Mouse (Mus musculus) thymus, postnatal 36 days (tissue): Measurements from ENCODE around the gene Olfm1.

Experiments used
- DNase-seq, 2 experiments: peaks; one replicate each; pipeline ENCODE4 v3.0.0; 2022; ENCODE audit warnings: mixed read lengths in 2 of 2

The Olfm1 gene

GRCm38 (mm10) chr2:28240920-28241319 lies 48.1 kb downstream of the Olfm1 start:
- no peak for DNase-seq

- no peak for DNase-seq
These were observed 48.9 kb downstream of the Olfm1 start for GRCm38 (mm10) chr2:28241520-28242221.

- no peak for DNase-seq
These were observed 49.4 kb downstream of the Olfm1 start for GRCm38 (mm10) chr2:28242222-28242543.

- DNase-seq = no peak
These were observed 52.0 kb downstream of the Olfm1 start for GRCm38 (mm10) chr2:28244667-28245395.

- DNase-seq = no peak
These were observed 53.4 kb downstream of the Olfm1 start for GRCm38 (mm10) chr2:28246110-28246653.

- DNase-seq = no peak
These were observed 54.3 kb downstream of the Olfm1 start for GRCm38 (mm10) chr2:28247098-28247497.

- DNase-seq = no peak
These were observed 59.8 kb downstream of the Olfm1 start for GRCm38 (mm10) chr2:28252554-28252953.

GRCm38 (mm10) chr2:28256029-28256428 lies 63.2 kb downstream of the Olfm1 start:
- DNase-seq = no peak

GRCm38 (mm10) chr2:28261438-28261837 lies 68.6 kb downstream of the Olfm1 start:
- DNase-seq = no peak

GRCm38 (mm10) chr2:28267776-28268275 lies 75.0 kb downstream of the Olfm1 start:
- no peak for DNase-seq

- no peak for DNase-seq
These were observed 77.8 kb downstream of the Olfm1 start for GRCm38 (mm10) chr2:28270561-28270960.

- no peak for DNase-seq
These were observed 79.6 kb downstream of the Olfm1 start for GRCm38 (mm10) chr2:28272218-28272965.

- no peak for DNase-seq
These were observed 81.2 kb downstream of the Olfm1 start for GRCm38 (mm10) chr2:28274006-28274405.

- no peak for DNase-seq
These were observed 82.6 kb downstream of the Olfm1 start for GRCm38 (mm10) chr2:28275345-28275744.

- peak; percentile 53 for DNase-seq
These were observed 85.4 kb downstream of the Olfm1 start for GRCm38 (mm10) chr2:28278150-28278549.

GRCm38 (mm10) chr2:28278853-28279252 lies 86.1 kb downstream of the Olfm1 start:
- no peak for DNase-seq
